Mouse (Mus musculus): ENCODE data around the gene Cdkl1. TPM values are rescaled to one million over a fixed set of nuclear protein-coding genes. Genes with fewer than 3 reads are reported as not detected.
A peak's percentile ranks its signal among the peaks of the same experiment; 100 is the strongest.

Cdkl1 gene
- polyA plus RNA-seq, 1 experiment: 99.0 TPM

- Histone ChIP-seq H3K36me3 (ENCODE audit: control insufficient read depth, insufficient read depth, low read length) (no peaks in the 10 kb centered on the region; the same call in none of the 2 replicates), H3K4me1 (ENCODE audit: control insufficient read depth, insufficient read depth, low read length) (no peaks in the 10 kb centered on the region), H3K4me3 (ENCODE audit: insufficient read depth, low read depth, low read length) (no peak overlapping the region), H3K27ac (ENCODE audit: insufficient read depth, low read depth, low read length) (peak overlapping the region; percentile 14; the same call in 1 of the 2 replicates), H3K27me3 (replicated peaks; ENCODE audit: control insufficient read depth, insufficient read depth, low read length) (no peaks in the 10 kb centered on the region)
- DNase-seq: peak; percentile 20
- no peak for TF ChIP-seq CTCF (conservative IDR thresholded peaks at IDR 0.05; ENCODE audit: insufficient read depth, insufficient read length, low read depth, low read length)
- TF ChIP-seq POLR2A (IDR thresholded peaks at IDR 0.05; ENCODE audit: low read depth, low read length): no peak
- 50% methylated on average over 6 of the region's 6 CpGs for WGBS
Observed at GRCm38 (mm10) chr12:69814272-69814671, 23.2 kb upstream of the Cdkl1 start.

GRCm38 (mm10) chr12:69813596-69813995 lies 22.5 kb upstream of the Cdkl1 start:
- 90% methylated on average over 2 of the region's 2 CpGs for WGBS
- TF ChIP-seq CTCF (conservative IDR thresholded peaks at IDR 0.05; ENCODE audit: insufficient read depth, insufficient read length, low read depth, low read length) (no peak), POLR2A (IDR thresholded peaks at IDR 0.05; ENCODE audit: low read depth, low read length) (no peak)
- Histone ChIP-seq H3K4me1 (ENCODE audit: control insufficient read depth, insufficient read depth, low read length) (no peaks in the 10 kb centered on the region), H3K27ac (ENCODE audit: insufficient read depth, low read depth, low read length) (no peak overlapping the region), H3K36me3 (ENCODE audit: control insufficient read depth, insufficient read depth, low read length) (no peaks in the 10 kb centered on the region; the same call in none of the 2 replicates), H3K4me3 (ENCODE audit: insufficient read depth, low read depth, low read length) (no peak overlapping the region), H3K27me3 (replicated peaks; ENCODE audit: control insufficient read depth, insufficient read depth, low read length) (no peaks in the 10 kb centered on the region)
- no peak for DNase-seq

GRCm38 (mm10) chr12:69812986-69813385 lies 21.9 kb upstream of the Cdkl1 start:
- H3K4me1 ChIP-seq (ENCODE audit: control insufficient read depth, insufficient read depth, low read length): peaks cover 3% of the 10 kb centered on the region; the same call in 1 of the 2 replicates
- TF ChIP-seq POLR2A (IDR thresholded peaks at IDR 0.05; ENCODE audit: low read depth, low read length) (no peak), CTCF (conservative IDR thresholded peaks at IDR 0.05; ENCODE audit: insufficient read depth, insufficient read length, low read depth, low read length) (no peak)
- no peaks in the 10 kb centered on the region; the same call in none of the 2 replicates for H3K36me3 ChIP-seq (ENCODE audit: control insufficient read depth, insufficient read depth, low read length)
- DNase-seq: no peak
- WGBS: 63% methylated on average over 3 of the region's 3 CpGs
- no peak overlapping the region for H3K27ac ChIP-seq (ENCODE audit: insufficient read depth, low read depth, low read length)
- H3K4me3 ChIP-seq (ENCODE audit: insufficient read depth, low read depth, low read length): no peak overlapping the region
- no peaks in the 10 kb centered on the region for H3K27me3 ChIP-seq (replicated peaks; ENCODE audit: control insufficient read depth, insufficient read depth, low read length)

GRCm38 (mm10) chr12:69811976-69812375 lies 20.9 kb upstream of the Cdkl1 start:
- Histone ChIP-seq H3K36me3 (ENCODE audit: control insufficient read depth, insufficient read depth, low read length) (no peaks in the 10 kb centered on the region; the same call in none of the 2 replicates), H3K27ac (ENCODE audit: insufficient read depth, low read depth, low read length) (no peak overlapping the region)

DNA sequence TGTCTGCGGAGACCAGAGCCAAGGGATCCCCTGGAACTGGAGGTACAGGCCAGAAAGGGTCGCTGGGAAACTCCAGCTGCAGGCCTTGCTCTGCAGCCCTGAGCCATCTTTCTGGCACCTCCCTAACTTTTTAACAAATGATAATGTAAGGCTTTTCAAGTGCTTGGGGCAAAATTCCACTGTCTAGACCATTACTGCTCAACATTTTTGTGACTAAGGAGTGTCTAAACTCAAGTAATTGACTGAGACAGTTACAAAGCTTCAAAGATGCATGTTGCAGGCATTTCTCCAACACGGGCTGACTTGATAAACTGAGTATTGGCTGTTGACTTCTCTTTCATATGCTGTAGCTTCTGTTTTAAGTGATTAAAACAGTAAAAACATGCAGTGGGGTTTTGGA lies 18.4 kb upstream of the Cdkl1 start:
- Histone ChIP-seq H3K36me3 (ENCODE audit: control insufficient read depth, insufficient read depth, low read length) (peaks cover 2% of the 10 kb centered on the region), H3K4me3 (ENCODE audit: insufficient read depth, low read depth, low read length) (no peak overlapping the region), H3K27me3 (replicated peaks; ENCODE audit: control insufficient read depth, insufficient read depth, low read length) (no peaks in the 10 kb centered on the region), H3K27ac (ENCODE audit: insufficient read depth, low read depth, low read length) (no peak overlapping the region), H3K4me1 (ENCODE audit: control insufficient read depth, insufficient read depth, low read length) (peaks cover 3% of the 10 kb centered on the region; the same call in 1 of the 2 replicates)
- no peak for DNase-seq
- WGBS: 80% methylated on average over 3 of the region's 3 CpGs
- TF ChIP-seq POLR2A (IDR thresholded peaks at IDR 0.05; ENCODE audit: low read depth, low read length) (no peak), CTCF (conservative IDR thresholded peaks at IDR 0.05; ENCODE audit: insufficient read depth, insufficient read length, low read depth, low read length) (no peak)

More at GRCm38 (mm10) chr12:69811976-69812375, 20.9 kb upstream of the Cdkl1 start:
- H3K4me3 ChIP-seq (ENCODE audit: insufficient read depth, low read depth, low read length): no peak overlapping the region
- 27% methylated on average over 1 of the region's 1 CpGs for WGBS
- no peak for DNase-seq
- TF ChIP-seq POLR2A (IDR thresholded peaks at IDR 0.05; ENCODE audit: low read depth, low read length): no peak
- no peak for TF ChIP-seq CTCF (conservative IDR thresholded peaks at IDR 0.05; ENCODE audit: insufficient read depth, insufficient read length, low read depth, low read length)
- no peaks in the 10 kb centered on the region for H3K27me3 ChIP-seq (replicated peaks; ENCODE audit: control insufficient read depth, insufficient read depth, low read length)
- H3K4me1 ChIP-seq (ENCODE audit: control insufficient read depth, insufficient read depth, low read length): peaks cover 3% of the 10 kb centered on the region; the same call in 1 of the 2 replicates

- H3K27ac ChIP-seq (ENCODE audit: insufficient read depth, low read depth, low read length): no peak overlapping the region
- peaks cover 4% of the 10 kb centered on the region for H3K36me3 ChIP-seq (ENCODE audit: control insufficient read depth, insufficient read depth, low read length)
- H3K4me1 ChIP-seq (ENCODE audit: control insufficient read depth, insufficient read depth, low read length): peaks cover 3% of the 10 kb centered on the region; the same call in 1 of the 2 replicates
- no peak overlapping the region for H3K4me3 ChIP-seq (ENCODE audit: insufficient read depth, low read depth, low read length)
- WGBS: 55% methylated on average over 11 of the region's 11 CpGs
- no peak for TF ChIP-seq POLR2A (IDR thresholded peaks at IDR 0.05; ENCODE audit: low read depth, low read length)
- no peak for TF ChIP-seq CTCF (conservative IDR thresholded peaks at IDR 0.05; ENCODE audit: insufficient read depth, insufficient read length, low read depth, low read length)
- H3K27me3 ChIP-seq (replicated peaks; ENCODE audit: control insufficient read depth, insufficient read depth, low read length): no peaks in the 10 kb centered on the region
- peak; percentile 51 for DNase-seq
Observed at GRCm38 (mm10) chr12:69807399-69807985, 16.4 kb upstream of the Cdkl1 start.

GRCm38 (mm10) chr12:69805148-69805547 lies 14.1 kb upstream of the Cdkl1 start:
- Histone ChIP-seq H3K36me3 (ENCODE audit: control insufficient read depth, insufficient read depth, low read length) (peaks cover 4% of the 10 kb centered on the region), H3K27me3 (replicated peaks; ENCODE audit: control insufficient read depth, insufficient read depth, low read length) (no peaks in the 10 kb centered on the region), H3K4me3 (ENCODE audit: insufficient read depth, low read depth, low read length) (no peak overlapping the region), H3K27ac (ENCODE audit: insufficient read depth, low read depth, low read length) (no peak overlapping the region), H3K4me1 (ENCODE audit: control insufficient read depth, insufficient read depth, low read length) (peaks cover 7% of the 10 kb centered on the region; the same call in 1 of the 2 replicates)
- DNase-seq: no peak
- TF ChIP-seq POLR2A (IDR thresholded peaks at IDR 0.05; ENCODE audit: low read depth, low read length): no peak
- no peak for TF ChIP-seq CTCF (conservative IDR thresholded peaks at IDR 0.05; ENCODE audit: insufficient read depth, insufficient read length, low read depth, low read length)
- WGBS: 88% methylated on average over 6 of the region's 6 CpGs
